Mouse (Mus musculus): ENCODE measurements around the gene Gm28035. TPM values are rescaled to one million over a fixed set of nuclear protein-coding genes. Genes with fewer than 3 reads are reported as not detected.

Gm28035 gene
- total RNA-seq, 1 experiment from 2014 or later = not detected

- ATAC-seq (replicated peaks; ENCODE audit: low read depth, poor library complexity, severe bottlenecking) = peak; percentile 91
These were observed 3.0 kb upstream of the Gm28035 start, which contains the start of gene Lrrc8a for GRCm38 (mm10) chr2:30237199-30237880. Gene Lrrc8a, plus strand, starts transcription at chr2:30237715.

DNA sequence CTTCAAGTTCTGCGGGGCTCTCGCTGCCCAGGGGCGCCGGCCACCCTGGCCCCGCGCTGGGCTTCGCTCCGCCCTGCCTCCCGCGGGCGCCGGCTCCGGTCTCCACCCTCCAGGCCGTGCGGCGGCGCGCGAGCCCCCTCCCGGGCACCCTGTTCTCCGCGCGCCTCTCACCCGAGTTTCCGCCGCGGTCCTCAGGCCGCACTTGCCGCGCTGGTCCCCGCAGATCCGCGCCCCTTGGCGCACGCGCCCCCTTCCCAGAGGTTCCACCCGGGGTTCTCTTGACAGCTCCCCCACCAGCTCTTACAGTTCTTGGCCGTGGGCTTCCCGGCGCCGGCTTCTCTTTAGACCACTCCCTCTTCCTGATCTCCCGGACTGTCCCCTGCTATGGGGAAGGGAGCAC is 2.5 kb upstream of the Gm28035 start:
- no peak for ATAC-seq (replicated peaks; ENCODE audit: low read depth, poor library complexity, severe bottlenecking)

GRCm38 (mm10) chr2:30238906-30239465 is 1.4 kb upstream of the Gm28035 start:
- no peak for ATAC-seq (replicated peaks; ENCODE audit: low read depth, poor library complexity, severe bottlenecking)

- peak; percentile 33 for ATAC-seq (replicated peaks; ENCODE audit: low read depth, poor library complexity, severe bottlenecking)
These were observed 590 bp upstream of the Gm28035 start for GRCm38 (mm10) chr2:30239777-30240176.

- ATAC-seq (replicated peaks; ENCODE audit: low read depth, poor library complexity, severe bottlenecking) = no peak
These were observed 2.1 kb downstream of the Gm28035 start for GRCm38 (mm10) chr2:30242509-30242908.

GRCm38 (mm10) chr2:30243391-30243790 is 3.0 kb downstream of the Gm28035 start:
- no peak for ATAC-seq (replicated peaks; ENCODE audit: low read depth, poor library complexity, severe bottlenecking)

- ATAC-seq (replicated peaks; ENCODE audit: low read depth, poor library complexity, severe bottlenecking) = no peak
These were observed 4.3 kb downstream of the Gm28035 start for GRCm38 (mm10) chr2:30244595-30245178.

DNA sequence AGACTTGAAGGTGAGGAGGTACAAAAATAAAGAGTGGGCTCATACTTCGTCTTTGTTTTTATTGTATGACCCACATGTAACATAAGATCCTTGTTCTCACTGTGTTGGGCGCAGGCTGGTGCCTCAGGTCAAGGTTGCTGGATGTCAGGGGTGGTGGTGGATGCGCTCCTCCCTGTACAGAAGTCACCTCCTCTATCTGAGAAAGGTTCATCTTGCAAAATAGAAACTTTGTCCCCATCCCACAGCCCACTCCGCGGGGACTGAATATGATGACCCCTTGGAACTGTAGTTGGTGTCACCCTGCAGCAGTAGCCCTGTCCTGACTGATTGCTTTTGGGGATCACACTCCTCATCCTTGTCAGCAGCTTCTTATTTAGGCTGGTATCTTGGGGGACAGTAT is 6.7 kb downstream of the Gm28035 start:
- no peak for ATAC-seq (replicated peaks; ENCODE audit: low read depth, poor library complexity, severe bottlenecking)

GRCm38 (mm10) chr2:30247681-30248080 is 7.3 kb downstream of the Gm28035 start:
- no peak for ATAC-seq (replicated peaks; ENCODE audit: low read depth, poor library complexity, severe bottlenecking)

- no peak for ATAC-seq (replicated peaks; ENCODE audit: low read depth, poor library complexity, severe bottlenecking)
These were observed 8.8 kb downstream of the Gm28035 start for GRCm38 (mm10) chr2:30249182-30249581.

- ATAC-seq (replicated peaks; ENCODE audit: low read depth, poor library complexity, severe bottlenecking) = no peak
These were observed 10.1 kb downstream of the Gm28035 start for GRCm38 (mm10) chr2:30250166-30251128.

- ATAC-seq (replicated peaks; ENCODE audit: low read depth, poor library complexity, severe bottlenecking) = peak; percentile 92
These were observed 11.2 kb downstream of the Gm28035 start for GRCm38 (mm10) chr2:30251417-30252104.

GRCm38 (mm10) chr2:30252521-30252920 is 12.2 kb downstream of the Gm28035 start:
- no peak for ATAC-seq (replicated peaks; ENCODE audit: low read depth, poor library complexity, severe bottlenecking)

- no peak for ATAC-seq (replicated peaks; ENCODE audit: low read depth, poor library complexity, severe bottlenecking)
These were observed 13.4 kb downstream of the Gm28035 start for GRCm38 (mm10) chr2:30253809-30254208.

GRCm38 (mm10) chr2:30255631-30256395 is 15.4 kb downstream of the Gm28035 start:
- ATAC-seq (replicated peaks; ENCODE audit: low read depth, poor library complexity, severe bottlenecking) = no peak

GRCm38 (mm10) chr2:30256616-30257350 is 16.4 kb downstream of the Gm28035 start:
- no peak for ATAC-seq (replicated peaks; ENCODE audit: low read depth, poor library complexity, severe bottlenecking)

GRCm38 (mm10) chr2:30257699-30258460 is 17.5 kb downstream of the Gm28035 start:
- peak; percentile 68 for ATAC-seq (replicated peaks; ENCODE audit: low read depth, poor library complexity, severe bottlenecking)

- ATAC-seq (replicated peaks; ENCODE audit: low read depth, poor library complexity, severe bottlenecking) = 0 out of 2 replicates have a peak, but pooled peaks have one; percentile 12
These were observed 18.2 kb downstream of the Gm28035 start for GRCm38 (mm10) chr2:30258600-30258999.

Data from common myeloid progenitor, adult 5-6 weeks (primary cell).